Mouse (Mus musculus) neutrophil, adult 5-6 weeks (primary cell): Measurements from ENCODE around the gene Tenm4. TPM values are rescaled to one million over a fixed set of nuclear protein-coding genes. Genes with fewer than 3 reads are reported as not detected.

Experiments used
- ATAC-seq: fragments of 151-379, 151-347 bp; 2 replicates; pipeline ENCODE4 v1.8.0; 2017; ENCODE audit warnings: mild to moderate bottlenecking, moderate TSS enrichment; ENCODE audit not compliant: insufficient number of reproducible peaks, poor library complexity, low FRiP score, severe bottlenecking; ENCODE audit errors: extremely low read depth
- total RNA-seq: library from RNA; stranded (forward); fragments of 200-1000 nt; gene quantifications from 2 replicates; pipeline ENCODE4 v1.2.3, GENCODE M21; 2017

Gene Tenm4
- total RNA-seq, 1 experiment from 2014 or later, result 0.58 TPM

GRCm38 (mm10) chr7:96426954-96427353 is 255.9 kb downstream of the Tenm4 start:
- no peak for ATAC-seq

- no peak for ATAC-seq
Observed at GRCm38 (mm10) chr7:96433307-96433706, 262.3 kb downstream of the Tenm4 start.

- no peak for ATAC-seq
Observed at GRCm38 (mm10) chr7:96438392-96438791, 267.3 kb downstream of the Tenm4 start.

GRCm38 (mm10) chr7:96440161-96440707 is 269.2 kb downstream of the Tenm4 start:
- ATAC-seq, result no peak

- no peak for ATAC-seq
Observed at GRCm38 (mm10) chr7:96445771-96446170, 274.7 kb downstream of the Tenm4 start.

- no peak for ATAC-seq
Observed at GRCm38 (mm10) chr7:96447806-96448397, 276.9 kb downstream of the Tenm4 start.

- no peak for ATAC-seq
Observed at GRCm38 (mm10) chr7:96455957-96456356, 284.9 kb downstream of the Tenm4 start.

- ATAC-seq, result 0 out of 2 replicates have a peak, but pooled peaks have one; percentile 20
Observed at GRCm38 (mm10) chr7:96456618-96457017, 285.6 kb downstream of the Tenm4 start.

GRCm38 (mm10) chr7:96457891-96458290 is 286.8 kb downstream of the Tenm4 start:
- no peak for ATAC-seq

GRCm38 (mm10) chr7:96458992-96459391 is 287.9 kb downstream of the Tenm4 start:
- ATAC-seq, result no peak

GRCm38 (mm10) chr7:96466761-96467160 is 295.7 kb downstream of the Tenm4 start:
- ATAC-seq, result no peak

- no peak for ATAC-seq
Observed at GRCm38 (mm10) chr7:96470821-96471220, 299.8 kb downstream of the Tenm4 start.

- no peak for ATAC-seq
Observed at GRCm38 (mm10) chr7:96474560-96475089, 303.6 kb downstream of the Tenm4 start.

- ATAC-seq, result peak; percentile 77; the same call in 1 of the 2 replicates
Observed at GRCm38 (mm10) chr7:96476987-96477613, 306.1 kb downstream of the Tenm4 start.

GRCm38 (mm10) chr7:96479139-96479538 is 308.1 kb downstream of the Tenm4 start:
- ATAC-seq, result no peak

GRCm38 (mm10) chr7:96480351-96480983 is 309.4 kb downstream of the Tenm4 start:
- ATAC-seq, result no peak

GRCm38 (mm10) chr7:96482953-96483352 is 311.9 kb downstream of the Tenm4 start:
- peak; percentile 33; the same call in 1 of the 2 replicates for ATAC-seq

GRCm38 (mm10) chr7:96484006-96484581 is 313.0 kb downstream of the Tenm4 start:
- no peak for ATAC-seq

- ATAC-seq, result no peak
Observed at GRCm38 (mm10) chr7:96489348-96490076, 318.5 kb downstream of the Tenm4 start.
